Mouse (Mus musculus) hindbrain, embryonic 12.5 days (tissue): ENCODE measurements at regions not wholly inside any gene's neighbourhood (a gene's known extent, or its start where the extent isn't known, plus 50 kb on each side); places are given as distances from the start of the nearest gene placed in this dataset.
A peak's percentile ranks its signal among the peaks of the same experiment; 100 is the strongest.

Experiments
- ATAC-seq: fragments of 200-750 bp; cut with Nextera tagmentation; 2 replicates; pipeline ENCODE4 v1.8.0; 2017; ENCODE audit warnings: moderate TSS enrichment; ENCODE audit not compliant: low FRiP score
- H3K27ac ChIP-seq: fragments of 300-500 bp; sonication (generic); 2 replicates; pipeline ENCODE4 v1.5.1; 2016; ENCODE audit warnings: mild to moderate bottlenecking
- H3K27me3 ChIP-seq: fragments of 300-500 bp; sonication (generic); 2 replicates; pipeline ENCODE4 v1.6.1; 2016; ENCODE audit warnings: mild to moderate bottlenecking
- H3K36me3 ChIP-seq: fragments of 300-500 bp; sonication (generic); 2 replicates; pipeline ENCODE4 v1.6.1; 2016; ENCODE audit warnings: mild to moderate bottlenecking
- H3K4me1 ChIP-seq: fragments of 300-500 bp; sonication (generic); 2 replicates; pipeline ENCODE4 v1.6.1; 2016
- H3K4me2 ChIP-seq: fragments of 300-500 bp; sonication (generic); replicated peaks from 2 replicates; pipeline ENCODE4 v1.6.1; 2016; ENCODE audit warnings: mild to moderate bottlenecking
- H3K4me3 ChIP-seq: fragments of 300-500 bp; sonication (generic); 2 replicates; pipeline ENCODE4 v1.5.1; 2016; ENCODE audit warnings: mild to moderate bottlenecking
- H3K9ac ChIP-seq: fragments of 300-500 bp; sonication (generic); 2 replicates; pipeline ENCODE4 v1.6.1; 2016; ENCODE audit warnings: mild to moderate bottlenecking, moderate library complexity
- H3K9me3 ChIP-seq: fragments of 300-500 bp; sonication (generic); replicated peaks from 2 replicates; pipeline ENCODE4 v1.6.1; 2016; ENCODE audit warnings: mild to moderate bottlenecking
- WGBS: fragments of 180-500 bp; shearing (Covaris S2); methylation state at CpG from one replicate; pipeline ENCODE4 v1.1.7; 2016; 5-methylcytosine and 5-hydroxymethylcytosine counted together

DNA sequence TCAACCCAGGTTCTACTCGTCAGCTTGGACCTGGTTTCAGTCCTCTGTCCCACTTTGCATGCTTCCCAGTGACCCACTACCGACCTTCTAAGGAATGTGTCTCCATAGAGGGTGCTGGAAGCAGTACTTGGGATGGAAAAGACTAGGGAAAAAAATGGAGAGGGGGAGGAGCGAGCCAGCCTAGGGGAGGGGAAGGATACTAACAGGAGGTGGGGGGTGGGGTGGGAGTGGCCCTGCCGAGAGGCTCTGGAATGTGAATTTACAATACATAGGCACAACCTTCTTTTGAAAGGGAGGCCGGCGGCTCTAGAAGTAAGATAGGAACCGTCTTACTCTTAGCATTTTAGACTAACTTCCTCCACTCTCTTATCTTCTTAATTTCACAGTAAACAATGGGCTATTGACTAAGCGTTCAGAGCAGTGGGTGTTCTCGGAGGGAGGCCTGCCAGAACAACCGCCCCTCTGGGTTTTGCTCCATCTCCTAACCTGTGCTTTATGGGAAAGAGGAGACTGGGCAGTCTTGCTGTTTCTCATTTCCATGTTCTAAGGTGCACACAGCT is 145.1 kb downstream of the Foxo1 start:
- Histone ChIP-seq H3K4me3 (no peak overlapping the region), H3K4me1 (peaks cover 14% of the 10 kb centered on the region), H3K9ac (no peak overlapping the region), H3K9me3 (no peaks in the 10 kb centered on the region), H3K27ac (no peak overlapping the region; the same call in 1 of the 2 replicates), H3K36me3 (no peaks in the 10 kb centered on the region), H3K4me2 (0 out of 2 replicates have a peak overlapping the region, but pooled peaks have one; percentile 3), H3K27me3 (0 out of 2 replicates have a peak, but pooled peaks cover 3% of the 10 kb centered on the region)
- 6% methylated on average over 10 of the region's 10 CpGs for WGBS
- no peak for ATAC-seq

DNA sequence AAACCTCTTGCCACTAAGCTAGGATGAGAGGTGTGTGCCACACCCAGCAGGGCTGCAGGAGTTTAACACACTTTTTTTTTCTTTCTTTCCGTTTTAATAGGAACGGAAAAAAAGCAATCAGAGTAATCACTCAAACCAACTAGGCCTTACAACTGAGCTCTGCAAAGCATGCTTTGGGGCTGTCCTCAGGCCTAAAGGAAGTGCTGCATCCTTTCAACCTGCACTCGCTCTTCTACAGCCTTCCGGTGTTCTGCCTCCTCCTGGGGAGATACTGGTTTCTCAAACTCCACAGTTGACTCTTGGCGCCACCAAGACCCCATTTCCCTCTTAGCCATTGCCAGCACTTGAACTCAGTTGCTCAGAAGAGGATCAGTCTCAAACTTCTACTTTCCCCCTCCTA is 143.2 kb downstream of the Foxo1 start:
- H3K4me2 ChIP-seq: no peak overlapping the region
- H3K27ac ChIP-seq: no peak overlapping the region
- H3K4me3 ChIP-seq: no peak overlapping the region
- no peak for ATAC-seq
- no peaks in the 10 kb centered on the region for H3K9me3 ChIP-seq
- 0 out of 2 replicates have a peak, but pooled peaks cover 3% of the 10 kb centered on the region for H3K27me3 ChIP-seq
- 89% methylated on average over 5 of the region's 5 CpGs for WGBS
- H3K36me3 ChIP-seq: no peaks in the 10 kb centered on the region
- H3K4me1 ChIP-seq: peaks cover 14% of the 10 kb centered on the region
- H3K9ac ChIP-seq: no peak overlapping the region

DNA sequence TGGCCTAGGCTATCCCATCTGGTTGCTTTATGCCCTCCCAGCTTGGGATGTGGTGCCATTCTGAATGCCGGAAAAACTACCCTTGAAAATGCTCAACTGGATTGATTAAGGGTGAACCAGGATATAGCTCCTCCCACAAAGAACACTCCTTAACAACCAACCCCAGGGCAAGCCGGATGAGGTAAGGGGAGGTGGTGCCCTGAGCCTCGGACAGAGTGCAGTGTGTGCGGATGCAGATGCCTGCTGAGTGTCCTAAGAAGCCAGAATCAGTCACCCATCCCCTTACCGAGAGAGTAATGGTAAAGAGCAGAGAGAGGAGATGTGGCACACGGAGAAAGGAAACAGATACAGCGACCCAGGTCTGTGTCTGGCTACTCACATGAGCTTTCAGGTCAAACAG is 141.3 kb downstream of the Foxo1 start:
- Histone ChIP-seq H3K4me3 (no peak overlapping the region), H3K4me2 (no peak overlapping the region), H3K9me3 (no peaks in the 10 kb centered on the region), H3K27ac (no peak overlapping the region), H3K27me3 (0 out of 2 replicates have a peak, but pooled peaks cover 3% of the 10 kb centered on the region), H3K36me3 (no peaks in the 10 kb centered on the region), H3K9ac (no peak overlapping the region), H3K4me1 (peaks cover 10% of the 10 kb centered on the region)
- 56% methylated on average over 7 of the region's 7 CpGs for WGBS
- ATAC-seq: no peak

DNA sequence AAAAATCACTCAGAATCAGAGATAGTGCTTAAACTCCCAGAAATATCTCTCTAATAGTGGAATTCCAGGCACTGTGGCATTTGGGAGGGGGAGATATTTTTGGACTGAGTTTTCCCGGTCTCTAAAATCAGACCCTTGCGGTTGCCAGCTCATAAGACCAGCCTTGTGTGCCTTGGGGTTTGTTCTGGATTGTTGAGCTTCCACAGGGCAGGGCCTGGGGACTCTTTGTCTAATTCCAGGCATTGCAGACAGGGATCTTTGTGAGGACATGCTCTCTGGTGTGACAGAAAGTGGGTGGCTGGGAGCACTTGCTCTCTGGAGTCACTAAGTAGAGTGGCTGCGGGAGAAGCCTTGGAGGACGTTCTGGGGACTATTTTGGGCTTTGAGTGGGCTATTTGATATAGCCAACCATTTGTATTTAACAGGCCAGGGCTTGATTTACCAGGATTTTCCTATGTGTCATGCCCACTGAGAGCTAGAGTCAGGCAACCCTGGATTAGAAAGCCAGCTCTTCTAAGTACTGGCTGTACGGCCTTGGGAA is 138.7 kb downstream of the Foxo1 start:
- no peak for ATAC-seq
- peaks cover under 1% of the 10 kb centered on the region for H3K27me3 ChIP-seq

DNA sequence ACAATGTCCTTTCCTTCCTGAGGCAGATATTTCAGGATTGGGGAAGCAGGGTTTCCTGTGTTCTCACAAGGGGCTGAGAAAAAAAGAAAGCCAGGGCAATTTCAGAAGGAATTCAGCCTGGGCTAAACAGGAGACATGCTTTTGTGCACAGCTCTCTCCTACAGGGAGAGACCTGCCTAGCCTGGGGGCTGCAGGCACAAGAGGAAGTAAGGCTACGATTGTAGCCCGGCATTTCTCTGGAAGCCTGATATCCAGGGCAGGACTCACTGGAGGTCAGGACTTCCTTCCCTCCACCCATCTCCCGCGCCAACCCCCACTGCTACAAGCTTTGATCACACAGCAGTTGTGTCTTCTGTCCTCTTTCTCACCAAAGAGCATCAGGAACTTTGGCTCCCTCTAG is 136.5 kb downstream of the Foxo1 start:
- no peaks in the 10 kb centered on the region for H3K9me3 ChIP-seq
- no peak overlapping the region for H3K4me3 ChIP-seq
- no peak overlapping the region for H3K9ac ChIP-seq
- no peak overlapping the region for H3K4me2 ChIP-seq
- H3K27ac ChIP-seq: no peak overlapping the region
- H3K27me3 ChIP-seq: peaks cover 18% of the 10 kb centered on the region
- WGBS: 39% methylated on average over 4 of the region's 4 CpGs
- peaks cover 18% of the 10 kb centered on the region for H3K4me1 ChIP-seq
- ATAC-seq: no peak
- no peaks in the 10 kb centered on the region for H3K36me3 ChIP-seq

More for the DNA sequence above, 138.7 kb downstream of the Foxo1 start:
- no peak overlapping the region for H3K4me2 ChIP-seq
- H3K9me3 ChIP-seq: no peaks in the 10 kb centered on the region
- 78% methylated on average over 5 of the region's 5 CpGs for WGBS
- H3K4me1 ChIP-seq: no peaks in the 10 kb centered on the region
- no peak overlapping the region for H3K9ac ChIP-seq
- no peak overlapping the region for H3K27ac ChIP-seq
- H3K4me3 ChIP-seq: no peak overlapping the region
- no peaks in the 10 kb centered on the region for H3K36me3 ChIP-seq

DNA sequence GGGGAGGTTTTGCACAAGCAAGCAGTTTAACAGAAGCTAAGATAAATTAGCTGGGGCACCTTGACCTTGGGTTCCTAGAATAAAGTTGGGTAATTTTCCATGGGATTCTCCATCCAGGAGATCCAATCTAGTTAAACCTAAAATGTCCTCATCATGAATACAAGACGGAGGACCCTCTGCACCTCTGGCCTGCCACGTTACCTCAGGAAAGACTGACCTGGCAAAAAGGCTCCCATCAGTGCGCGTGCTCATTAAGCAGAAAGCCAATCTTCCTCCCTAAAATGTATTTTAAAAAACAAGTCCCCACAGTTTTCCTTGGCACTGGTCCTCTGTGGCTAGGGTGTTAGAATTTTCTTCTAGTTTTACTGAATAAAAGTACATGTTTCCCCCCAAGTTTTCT is 134.9 kb downstream of the Foxo1 start:
- no peak for ATAC-seq
- H3K4me3 ChIP-seq: no peak overlapping the region

More for the DNA sequence above, 134.9 kb downstream of the Foxo1 start:
- Histone ChIP-seq H3K27me3 (peaks cover 21% of the 10 kb centered on the region), H3K4me2 (no peak overlapping the region), H3K4me1 (peaks cover 20% of the 10 kb centered on the region), H3K9me3 (no peaks in the 10 kb centered on the region), H3K9ac (no peak overlapping the region), H3K27ac (no peak overlapping the region), H3K36me3 (no peaks in the 10 kb centered on the region)
- WGBS: 94% methylated on average over 4 of the region's 4 CpGs
